Mouse (Mus musculus) G1E (cell line): ENCODE results near the gene Ankrd40. TPM values are rescaled to one million over a fixed set of nuclear protein-coding genes. Genes with fewer than 3 reads are reported as not detected.

Experiments
- ATAC-seq: 2 replicates; pipeline ENCODE4 v1.8.0; 2016; ENCODE audit warnings: mild to moderate bottlenecking; ENCODE audit not compliant: insufficient number of reproducible peaks, poor library complexity, low FRiP score, severe bottlenecking; ENCODE audit errors: extremely low read depth
- DNase-seq: peaks from one replicate; pipeline ENCODE4 v3.0.0; 2012; ENCODE audit warnings: low spot score
- H3K27me3 ChIP-seq: 2 replicates; pipeline ENCODE4 v1.6.1; 2012; ENCODE audit warnings: mild to moderate bottlenecking, low read length, inconsistent platforms; ENCODE audit not compliant: insufficient read depth
- H3K36me3 ChIP-seq: replicated peaks from 2 replicates; pipeline ENCODE3; 2012; ENCODE audit warnings: mild to moderate bottlenecking, inconsistent platforms
- H3K4me1 ChIP-seq: 2 replicates; pipeline ENCODE4 v1.6.1; 2012; ENCODE audit warnings: low read depth, low read length, inconsistent platforms, mixed read lengths; ENCODE audit not compliant: insufficient read depth
- H3K4me3 ChIP-seq: 2 replicates; pipeline ENCODE4 v1.5.1; 2012; ENCODE audit warnings: low read depth, mild to moderate bottlenecking, inconsistent platforms, low read length, moderate library complexity, mixed read lengths
- H3K9me3 ChIP-seq: replicated peaks from 2 replicates; pipeline ENCODE4 v1.6.1; 2012; ENCODE audit warnings: inconsistent platforms
- CTCF ChIP-seq: IDR thresholded peaks from 2 replicates; pipeline ENCODE4 v1.5.1; 2012; ENCODE audit warnings: low read depth, low read length, inconsistent platforms, mixed read lengths
- GATA1 ChIP-seq: IDR thresholded peaks from 2 replicates; pipeline ENCODE4 v1.6.1; 2012; ENCODE audit warnings: borderline replicate concordance, low read length, inconsistent platforms, mixed read lengths
- GATA2 ChIP-seq: IDR thresholded peaks from 2 replicates; pipeline ENCODE4 v1.6.1; 2012; ENCODE audit warnings: low read depth, low read length, inconsistent platforms, borderline replicate concordance
- POLR2AphosphoS5 ChIP-seq: IDR thresholded peaks from 2 replicates; pipeline ENCODE4 v1.6.1; 2012; ENCODE audit warnings: low read depth, low read length, inconsistent platforms; ENCODE audit not compliant: insufficient replicate concordance
- TAL1 ChIP-seq: conservative IDR thresholded peaks from 2 replicates; pipeline ENCODE4 v1.6.1; 2012; ENCODE audit warnings: low read depth, low read length, inconsistent platforms, mixed read lengths
- polyA plus RNA-seq: library from polyadenylated mRNA; stranded (reverse); fragments of >175 nt; gene quantifications from 2 replicates; pipeline ENCODE4 v1.2.3, GENCODE M21; 2012
- total RNA-seq, 2 experiments: library from RNA; stranded (forward) in 1 of 2; stranded (reverse) in 1 of 2; fragments of 200-1000 nt in 1 of 2; fragments of >200 nt in 1 of 2; fragmentation: Nextera tagmentation in 1 of 2; gene quantifications; 2 replicates each; pipeline ENCODE4 v1.2.3; 2014 to 2017

Ankrd40 gene
- total and polyA plus RNA-seq, 3 experiments: 34.4 to 75.8 (median 46.4) TPM

DNA sequence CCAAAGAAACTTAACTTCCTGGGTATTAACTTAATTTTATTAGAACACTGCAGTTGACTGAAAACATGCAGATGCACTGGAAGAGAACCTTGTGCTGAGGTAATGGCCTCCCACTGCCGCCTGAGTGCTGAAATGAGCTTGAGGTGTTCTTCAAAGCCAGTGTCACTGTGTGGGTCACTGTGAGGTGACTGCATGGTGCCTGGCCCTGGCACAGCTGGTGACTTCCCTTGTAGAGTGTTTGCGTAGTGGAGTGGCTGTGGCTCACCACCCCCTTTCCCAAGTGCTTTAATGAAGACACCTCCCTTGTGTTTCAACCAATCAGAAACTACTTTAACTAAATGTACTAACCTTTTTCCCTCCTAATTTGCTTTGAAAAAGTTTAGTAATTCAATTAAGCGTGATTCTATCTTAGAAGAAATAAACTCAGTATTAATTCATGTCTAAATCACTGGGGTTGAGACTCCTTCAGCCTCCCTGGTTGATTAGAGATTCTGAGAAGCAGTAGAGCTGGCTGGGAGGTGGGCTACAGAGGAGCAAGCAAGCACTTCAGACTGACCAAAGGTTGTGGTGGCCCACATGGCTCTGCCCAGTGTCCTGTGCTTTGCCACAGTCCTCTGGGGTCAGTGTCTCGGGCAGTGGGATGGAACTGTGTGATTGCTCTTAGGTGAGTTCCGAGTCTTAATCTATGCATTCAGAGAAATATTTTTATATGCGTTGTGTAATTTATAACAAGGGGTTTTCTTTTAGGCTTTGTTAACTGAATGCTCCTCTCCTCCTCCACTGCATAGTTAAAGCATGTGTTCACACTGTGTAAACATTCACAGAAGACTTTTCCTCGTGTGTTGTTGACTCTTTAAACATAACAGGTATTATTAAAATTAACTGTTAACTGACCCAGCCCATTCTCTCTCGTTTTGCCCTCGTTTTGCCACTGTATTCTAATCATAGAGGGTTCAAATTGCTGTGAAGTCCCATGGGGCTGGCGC, 13.4 kb downstream of the Ankrd40 start:
- ATAC-seq: no peak
- peaks cover 50% of the 10 kb centered on the region for H3K36me3 ChIP-seq
- TF ChIP-seq TAL1 (no peak), GATA2 (no peak), CTCF (no peak), POLR2AphosphoS5 (no peak), GATA1 (no peak)
- no peak for DNase-seq
- peaks cover 21% of the 10 kb centered on the region for H3K27me3 ChIP-seq
- H3K4me3 ChIP-seq: no peak overlapping the region
- H3K4me1 ChIP-seq: no peaks in the 10 kb centered on the region
- H3K9me3 ChIP-seq: no peaks in the 10 kb centered on the region

DNA sequence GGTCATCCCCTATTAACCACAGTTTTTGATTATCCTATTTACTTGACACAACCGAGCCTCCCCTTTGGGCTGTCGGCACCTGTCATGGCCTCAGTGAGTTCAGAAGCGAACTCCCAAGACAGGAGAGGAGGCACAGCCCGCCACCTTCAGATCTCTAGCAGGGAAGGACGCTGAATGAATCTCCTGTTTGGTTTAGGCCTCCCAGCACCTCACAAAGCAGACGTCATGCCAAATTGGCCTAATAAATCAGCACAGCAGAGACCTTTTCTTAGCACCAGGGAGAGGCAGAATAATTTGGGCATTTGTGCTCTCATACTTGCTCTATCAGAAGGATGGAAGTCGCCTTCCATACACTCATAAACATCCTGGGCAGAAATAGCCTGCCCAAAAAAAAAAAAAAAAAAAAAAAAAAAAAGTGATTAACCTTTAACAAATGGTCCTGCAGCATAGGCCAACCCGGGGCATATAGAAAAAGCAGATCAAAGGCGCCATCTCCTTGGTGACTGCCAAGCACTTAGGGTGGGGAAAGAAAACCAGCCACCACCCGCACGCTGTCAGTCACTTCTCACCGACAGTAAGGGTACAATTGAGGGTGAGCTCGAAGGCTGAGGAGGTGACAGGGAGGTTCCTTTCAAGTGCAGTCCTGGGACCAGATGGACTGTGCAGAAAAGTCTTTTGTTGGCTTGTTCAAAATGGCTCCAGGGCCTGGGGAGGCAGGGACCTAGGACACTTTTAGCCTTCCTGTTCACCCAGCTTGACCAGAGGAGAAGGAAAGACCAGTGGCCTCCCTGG, 14.5 kb downstream of the Ankrd40 start:
- TF ChIP-seq GATA1 (no peak), GATA2 (no peak), TAL1 (no peak), POLR2AphosphoS5 (no peak), CTCF (no peak)
- Histone ChIP-seq H3K4me1 (no peaks in the 10 kb centered on the region), H3K27me3 (peaks cover 27% of the 10 kb centered on the region), H3K4me3 (no peak overlapping the region), H3K9me3 (no peaks in the 10 kb centered on the region), H3K36me3 (peaks cover 44% of the 10 kb centered on the region)
- ATAC-seq (no peak), DNase-seq (no peak)

DNA sequence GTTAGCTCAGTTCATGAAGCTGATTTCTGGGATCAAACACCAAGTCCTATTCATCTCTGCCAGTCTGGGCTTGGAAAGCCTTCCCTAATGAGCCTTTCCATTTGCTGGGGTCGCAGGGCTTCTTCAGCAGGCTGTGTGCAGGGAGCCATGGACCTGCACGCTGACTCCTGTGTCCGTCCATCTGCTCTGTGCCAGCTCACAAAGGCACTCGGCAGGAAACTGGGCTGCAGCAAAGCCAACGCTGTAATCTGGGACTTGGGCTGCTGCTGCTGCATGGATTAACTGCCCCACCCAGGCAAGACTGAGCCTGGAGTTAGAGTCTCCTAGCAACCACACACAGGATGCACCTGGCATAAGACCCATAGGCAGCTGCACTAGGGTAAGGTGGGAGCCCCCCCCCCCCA, 16.2 kb downstream of the Ankrd40 start:
- no peak for ATAC-seq
- H3K4me3 ChIP-seq: no peak overlapping the region
- no peaks in the 10 kb centered on the region for H3K4me1 ChIP-seq
- no peak for DNase-seq
- peaks cover 29% of the 10 kb centered on the region for H3K36me3 ChIP-seq
- peaks cover 29% of the 10 kb centered on the region for H3K27me3 ChIP-seq
- H3K9me3 ChIP-seq: no peaks in the 10 kb centered on the region
- no peak for TF ChIP-seq GATA1
- TF ChIP-seq CTCF: no peak
- TF ChIP-seq GATA2: no peak
- no peak for TF ChIP-seq POLR2AphosphoS5
- TF ChIP-seq TAL1: no peak

DNA sequence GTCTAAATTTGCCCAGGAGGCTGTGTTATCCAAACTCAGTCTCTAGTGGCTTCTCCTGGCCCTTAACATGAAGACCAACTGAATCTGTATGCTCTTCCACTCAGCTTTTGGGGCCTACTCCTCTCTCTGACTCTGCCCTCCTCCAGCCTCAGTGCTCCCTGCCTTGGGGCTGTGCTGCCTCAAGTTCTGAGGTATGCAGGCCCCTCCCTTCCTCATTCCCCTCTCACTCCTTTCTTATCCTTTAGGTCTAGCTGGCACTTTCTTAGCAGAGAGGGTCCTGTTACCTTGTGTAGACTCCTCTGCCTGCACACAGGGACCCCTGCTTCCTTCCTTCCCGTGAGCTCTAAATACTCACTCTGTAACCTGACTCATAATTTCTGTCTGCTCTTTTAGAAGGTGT, 16.7 kb downstream of the Ankrd40 start:
- TF ChIP-seq GATA2 (no peak), CTCF (no peak), GATA1 (no peak), TAL1 (no peak), POLR2AphosphoS5 (no peak)
- Histone ChIP-seq H3K36me3 (peaks cover 24% of the 10 kb centered on the region), H3K27me3 (peaks cover 33% of the 10 kb centered on the region), H3K4me1 (no peaks in the 10 kb centered on the region), H3K9me3 (no peaks in the 10 kb centered on the region), H3K4me3 (no peak overlapping the region)
- DNase-seq (no peak), ATAC-seq (no peak)

DNA sequence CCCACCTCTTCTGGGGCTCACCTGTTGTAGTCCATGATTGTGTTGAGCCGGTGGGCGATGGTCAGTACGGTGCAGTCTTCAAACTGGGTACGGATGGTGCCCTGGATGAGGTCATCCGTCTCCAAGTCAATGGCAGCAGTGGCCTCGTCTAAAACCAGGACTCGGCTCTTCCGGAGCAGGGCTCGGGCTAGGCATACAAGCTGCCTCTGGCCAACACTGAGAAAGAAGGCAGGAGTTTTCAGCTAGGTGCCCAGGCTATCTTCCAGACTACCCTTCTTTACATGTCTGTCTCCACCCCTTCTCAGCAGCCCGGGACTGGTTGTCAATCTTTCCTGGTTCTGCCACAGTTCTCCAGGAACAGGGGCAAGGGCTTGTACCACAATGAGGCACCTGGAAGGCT, 18.1 kb downstream of the Ankrd40 start:
- DNase-seq (no peak), ATAC-seq (no peak)
- no peaks in the 10 kb centered on the region for H3K4me1 ChIP-seq
- H3K27me3 ChIP-seq: peaks cover 37% of the 10 kb centered on the region
- no peak for TF ChIP-seq TAL1
- H3K4me3 ChIP-seq: no peak overlapping the region
- no peaks in the 10 kb centered on the region for H3K9me3 ChIP-seq
- H3K36me3 ChIP-seq: peaks cover 9% of the 10 kb centered on the region

DNA sequence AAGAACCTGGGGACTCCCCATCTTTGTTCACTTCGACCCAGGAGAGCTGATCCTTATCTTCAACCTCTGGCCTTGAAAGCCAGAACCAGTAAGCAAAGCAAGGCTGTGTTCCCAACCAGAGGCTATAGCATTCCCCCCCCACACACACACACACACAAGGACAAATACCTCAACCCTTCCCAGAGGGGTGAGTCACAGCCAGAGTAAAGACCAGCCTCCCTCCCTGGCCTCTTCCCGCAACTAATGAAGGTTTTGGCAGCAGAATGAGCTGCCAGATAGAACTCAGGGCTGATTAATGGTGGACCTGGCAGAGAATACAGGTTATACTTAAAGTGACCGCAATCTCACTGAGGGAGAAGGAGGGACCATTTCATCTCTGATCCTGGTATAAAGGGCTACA, 18.8 kb downstream of the Ankrd40 start:
- peaks cover 40% of the 10 kb centered on the region for H3K27me3 ChIP-seq
- TF ChIP-seq GATA1: no peak
- H3K4me1 ChIP-seq: no peaks in the 10 kb centered on the region
- H3K9me3 ChIP-seq: no peaks in the 10 kb centered on the region
- ATAC-seq (no peak), DNase-seq (no peak)
- peaks cover 5% of the 10 kb centered on the region for H3K36me3 ChIP-seq
- H3K4me3 ChIP-seq: no peak overlapping the region
